Mouse (Mus musculus): Measurements from ENCODE around the gene Blm. TPM values are rescaled to one million over a fixed set of nuclear protein-coding genes. Genes with fewer than 3 reads are reported as not detected.
"Not testable (repeated sequence)": the region's sequence is repeated elsewhere in the genome, so short reads cannot be mapped to it uniquely, and the experiment has no call there.

Blm gene
- total RNA-seq, 1 experiment from 2014 or later = 6.6 TPM

- no peak for DNase-seq
Measured at GRCm38 (mm10) chr7:80534291-80535008, 469 bp downstream of the Blm start.

- DNase-seq = no peak
Measured at GRCm38 (mm10) chr7:80531087-80531486, 3.8 kb downstream of the Blm start.

GRCm38 (mm10) chr7:80530646-80531045 lies 4.3 kb downstream of the Blm start:
- DNase-seq = no peak

GRCm38 (mm10) chr7:80526698-80527097 lies 8.2 kb downstream of the Blm start:
- no peak for DNase-seq

GRCm38 (mm10) chr7:80512408-80513085 lies 22.4 kb downstream of the Blm start:
- DNase-seq = no peak

- not testable (repeated sequence) for DNase-seq
Measured at GRCm38 (mm10) chr7:80507697-80508096, 27.2 kb downstream of the Blm start.

- no peak for DNase-seq
Measured at GRCm38 (mm10) chr7:80506007-80506406, 28.9 kb downstream of the Blm start.

- DNase-seq = no peak
Measured at GRCm38 (mm10) chr7:80504920-80505319, 30.0 kb downstream of the Blm start.

- no peak for DNase-seq
Measured at GRCm38 (mm10) chr7:80501006-80501405, 33.9 kb downstream of the Blm start.

GRCm38 (mm10) chr7:80500099-80500498 lies 34.8 kb downstream of the Blm start:
- DNase-seq = no peak

GRCm38 (mm10) chr7:80499190-80499962 lies 35.5 kb downstream of the Blm start:
- DNase-seq = peak; percentile 7

- no peak for DNase-seq
Measured at GRCm38 (mm10) chr7:80496656-80497055, 38.3 kb downstream of the Blm start.

- no peak for DNase-seq
Measured at GRCm38 (mm10) chr7:80495210-80495609, 39.7 kb downstream of the Blm start.

- no peak for DNase-seq
Measured at GRCm38 (mm10) chr7:80491995-80492394, 42.9 kb downstream of the Blm start.

- DNase-seq = no peak
Measured at GRCm38 (mm10) chr7:80491086-80491485, 43.8 kb downstream of the Blm start.

- no peak for DNase-seq
Measured at GRCm38 (mm10) chr7:80490351-80490750, 44.6 kb downstream of the Blm start.

GRCm38 (mm10) chr7:80489445-80489844 lies 45.5 kb downstream of the Blm start:
- no peak for DNase-seq

- no peak for DNase-seq
Measured at GRCm38 (mm10) chr7:80487239-80487638, 47.7 kb downstream of the Blm start.

GRCm38 (mm10) chr7:80480097-80480496 lies 54.8 kb downstream of the Blm start:
- no peak for DNase-seq

GRCm38 (mm10) chr7:80473837-80474236 lies 61.1 kb downstream of the Blm start:
- DNase-seq = no peak

GRCm38 (mm10) chr7:80468851-80469250 lies 66.1 kb downstream of the Blm start:
- no peak for DNase-seq

- DNase-seq = no peak
Measured at GRCm38 (mm10) chr7:80467334-80467733, 67.6 kb downstream of the Blm start.

- no peak for DNase-seq
Measured at GRCm38 (mm10) chr7:80464831-80465230, 70.1 kb downstream of the Blm start.

Data from adrenal gland, postnatal 25 days (tissue).